Mouse (Mus musculus) frontal cortex, postnatal 14 days (tissue): Measurements from ENCODE around the gene Suz12.
"Not testable (repeated sequence)": the region's sequence is repeated elsewhere in the genome, so short reads cannot be mapped to it uniquely, and the experiment has no call there.

Experiments
- DNase-seq, 2 experiments: peaks; one replicate each; pipeline ENCODE4 v3.0.0; 2022; ENCODE audit warnings: low spot score in 2 of 2

The Suz12 gene

GRCm38 (mm10) chr11:79992035-79992591, 793 bp upstream of the Suz12 start:
- no peak for DNase-seq

GRCm38 (mm10) chr11:79993356-79994270, 707 bp downstream of the Suz12 start:
- DNase-seq, result peak; percentile 25 to 30

- no peak for DNase-seq
Observed at GRCm38 (mm10) chr11:79994271-79994988, 1.5 kb downstream of the Suz12 start.

- DNase-seq, result not testable (repeated sequence)
Observed at GRCm38 (mm10) chr11:80016533-80016932, 23.6 kb downstream of the Suz12 start.

- no peak for DNase-seq
Observed at GRCm38 (mm10) chr11:80019792-80020191, 26.9 kb downstream of the Suz12 start.

- DNase-seq, result no peak
Observed at GRCm38 (mm10) chr11:80021306-80021705, 28.4 kb downstream of the Suz12 start.

GRCm38 (mm10) chr11:80037495-80037894, 44.6 kb downstream of the Suz12 start:
- no peak for DNase-seq

- DNase-seq, result peak; percentile 20 to 22
Observed at GRCm38 (mm10) chr11:80042615-80043418, 49.9 kb downstream of the Suz12 start.

- DNase-seq, result no peak
Observed at GRCm38 (mm10) chr11:80043419-80043817, 50.5 kb downstream of the Suz12 start.

- DNase-seq, result no peak
Observed at GRCm38 (mm10) chr11:80046856-80047255, 54.0 kb downstream of the Suz12 start.

GRCm38 (mm10) chr11:80050088-80050487, 57.2 kb downstream of the Suz12 start:
- no peak for DNase-seq

GRCm38 (mm10) chr11:80052456-80052855, 59.5 kb downstream of the Suz12 start:
- no peak for DNase-seq

- no peak for DNase-seq
Observed at GRCm38 (mm10) chr11:80053171-80053570, 60.3 kb downstream of the Suz12 start.

- no peak for DNase-seq
Observed at GRCm38 (mm10) chr11:80054659-80055058, 61.8 kb downstream of the Suz12 start.

- no peak for DNase-seq
Observed at GRCm38 (mm10) chr11:80056141-80056540, 63.2 kb downstream of the Suz12 start.

- DNase-seq, result peak; percentile 22 to 39
Observed at GRCm38 (mm10) chr11:80062159-80062558, 69.3 kb downstream of the Suz12 start.

GRCm38 (mm10) chr11:80066373-80066772, 73.5 kb downstream of the Suz12 start:
- DNase-seq, result not testable (repeated sequence)

GRCm38 (mm10) chr11:80067558-80067957, 74.7 kb downstream of the Suz12 start:
- DNase-seq, result no peak

- no peak for DNase-seq
Observed at GRCm38 (mm10) chr11:80069815-80070214, 76.9 kb downstream of the Suz12 start.

GRCm38 (mm10) chr11:80071039-80071438, 78.1 kb downstream of the Suz12 start:
- DNase-seq, result no peak

GRCm38 (mm10) chr11:80072365-80072764, 79.5 kb downstream of the Suz12 start:
- no peak for DNase-seq
